Mouse (Mus musculus): ENCODE results near the gene Gm2663.
"Not testable (repeated sequence)": the region's sequence is repeated elsewhere in the genome, so short reads cannot be mapped to it uniquely, and the experiment has no call there.

The Gm2663 gene

DNA sequence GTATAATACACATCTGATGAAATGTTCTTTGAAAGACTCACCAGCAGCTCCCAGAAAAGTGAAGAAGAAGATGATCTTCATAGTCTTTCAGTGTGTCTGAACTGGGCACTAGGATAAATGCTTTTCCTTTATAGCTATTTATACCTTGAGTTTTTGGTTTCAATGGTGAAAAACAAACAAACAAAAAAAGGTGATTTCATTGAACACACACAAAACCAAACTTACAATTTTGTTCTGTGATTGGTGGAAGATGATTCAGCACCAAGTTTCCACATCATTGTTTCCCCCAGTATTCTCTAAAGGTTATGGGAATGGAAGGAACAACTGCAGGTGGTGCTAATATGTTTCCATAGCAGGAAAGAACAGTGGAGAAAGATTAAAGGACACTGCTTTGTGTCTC is at the start of gene Gm2663:
Gene Gm2663, minus strand, starts transcription at position 101 of the 400 bp plus-strand sequence.
- not testable (repeated sequence) for DNase-seq (ENCODE audit: low spot score in 2 of 2)

DNA sequence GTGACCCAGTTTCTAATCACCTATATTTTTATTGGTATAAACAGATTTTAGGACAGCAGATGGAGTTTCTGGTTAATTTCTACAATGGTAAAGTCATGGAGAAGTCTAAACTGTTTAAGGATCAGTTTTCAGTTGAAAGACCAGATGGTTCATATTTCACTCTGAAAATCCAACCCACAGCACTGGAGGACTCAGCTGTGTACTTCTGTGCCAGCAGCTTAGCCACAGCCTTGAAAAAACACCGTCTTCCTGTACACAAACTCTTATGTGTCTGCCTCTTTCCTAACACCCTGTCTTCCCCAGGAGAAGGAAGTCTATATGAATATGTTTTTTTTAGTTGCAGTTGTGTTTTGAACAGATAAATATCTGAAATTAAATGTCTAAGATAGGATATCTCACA is 49.3 kb upstream of the Gm2663 start:
- no peak for DNase-seq (ENCODE audit: low spot score in 2 of 2)

DNA sequence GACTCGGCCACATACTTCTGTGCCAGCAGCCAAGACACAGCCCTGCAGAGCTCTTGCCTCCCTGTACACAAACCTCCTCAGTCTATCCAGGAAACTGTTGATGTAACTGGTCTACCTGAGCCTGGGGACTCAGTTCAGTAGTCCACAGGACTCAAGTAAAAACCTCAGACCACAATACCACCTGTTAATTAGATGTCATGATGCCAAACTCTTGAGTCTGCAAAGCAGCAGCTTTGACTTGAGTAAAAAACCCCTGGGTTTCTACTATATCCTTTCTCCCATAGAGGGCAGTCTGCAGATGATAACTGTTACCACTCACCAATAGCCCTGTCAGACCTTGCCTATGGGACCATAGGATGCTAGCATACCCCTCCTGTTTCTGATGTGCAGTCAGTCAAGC is 48.7 kb upstream of the Gm2663 start:
- no peak for DNase-seq (ENCODE audit: low spot score in 2 of 2)

DNA sequence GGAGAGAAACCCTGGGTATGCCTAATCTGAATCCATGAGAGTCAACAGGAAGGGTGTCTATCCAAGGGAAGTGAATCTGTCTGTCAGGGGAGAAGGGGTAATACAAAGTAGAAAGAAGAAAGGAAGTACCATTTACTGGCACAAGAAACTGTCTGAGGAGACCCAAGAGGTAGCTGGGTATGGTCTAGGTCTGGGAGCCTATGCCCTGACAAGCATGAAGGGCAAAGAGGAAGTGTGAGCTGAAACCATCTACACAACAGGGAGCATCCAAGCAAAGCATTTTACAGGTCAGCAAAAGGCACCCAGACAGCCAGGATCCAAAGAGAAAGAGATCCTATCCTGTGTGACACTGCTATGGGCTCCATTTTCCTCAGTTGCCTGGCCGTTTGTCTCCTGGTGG is 47.9 kb upstream of the Gm2663 start:
- no peak for DNase-seq (ENCODE audit: low spot score in 2 of 2)

DNA sequence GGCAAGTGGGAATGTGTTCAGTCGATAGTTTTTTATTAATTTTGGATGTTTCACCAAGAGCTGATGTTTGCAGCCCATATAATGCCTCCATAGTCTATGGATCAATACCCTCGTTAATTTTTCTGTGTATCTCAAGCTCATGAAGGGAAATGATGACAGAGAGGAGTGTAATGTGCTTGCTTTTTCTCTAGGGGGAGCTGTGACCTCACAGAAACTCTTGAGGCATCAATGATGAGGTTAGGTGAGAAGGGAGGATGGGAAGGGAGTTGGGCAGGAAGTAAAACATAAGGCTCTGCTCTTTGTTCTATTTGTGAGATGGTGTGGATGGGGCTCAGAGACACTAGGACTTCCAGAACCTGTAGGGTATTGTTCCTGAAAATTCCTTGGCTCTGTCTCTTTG is 47.3 kb upstream of the Gm2663 start:
- DNase-seq (ENCODE audit: low spot score in 2 of 2) = no peak

DNA sequence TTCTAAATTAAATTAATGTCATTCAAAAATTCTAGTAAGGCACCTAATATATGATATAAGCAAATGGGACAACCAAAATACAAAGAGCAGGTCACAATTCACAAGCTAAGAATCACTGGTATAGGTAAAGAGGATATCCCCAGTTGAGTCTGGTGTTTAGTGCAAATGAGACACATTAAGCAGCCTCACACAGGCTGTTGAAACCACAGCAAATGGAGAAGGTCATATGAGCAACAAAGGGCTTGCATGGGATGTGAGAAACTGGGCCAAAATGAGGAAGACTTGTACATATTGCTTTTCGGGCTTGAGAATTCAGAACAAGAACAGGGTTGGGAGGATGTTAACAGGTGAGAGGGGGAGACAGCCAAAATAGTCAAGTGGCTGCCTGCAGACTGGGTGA is 45.5 kb upstream of the Gm2663 start:
- no peak for DNase-seq (ENCODE audit: low spot score in 2 of 2)

DNA sequence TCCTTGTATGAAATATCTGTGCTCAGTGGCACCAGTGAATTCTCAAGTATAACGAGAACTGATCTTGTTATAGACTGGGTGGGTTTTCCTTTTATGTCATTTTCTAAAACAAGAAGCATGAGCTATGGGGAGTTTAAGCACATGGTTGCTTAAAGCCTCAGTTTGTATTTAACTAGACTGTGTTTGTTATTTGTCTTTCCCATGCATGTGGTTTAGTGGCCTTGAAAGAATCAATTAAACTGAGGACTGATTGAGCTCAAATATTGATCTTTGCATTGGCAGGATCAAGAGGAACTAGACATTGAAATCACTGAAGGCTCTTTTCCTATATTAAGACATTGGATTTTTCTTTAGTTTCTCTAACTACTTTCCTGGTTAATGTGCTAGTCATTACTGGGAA is 45.0 kb upstream of the Gm2663 start:
- no peak for DNase-seq (ENCODE audit: low spot score in 2 of 2)

DNA sequence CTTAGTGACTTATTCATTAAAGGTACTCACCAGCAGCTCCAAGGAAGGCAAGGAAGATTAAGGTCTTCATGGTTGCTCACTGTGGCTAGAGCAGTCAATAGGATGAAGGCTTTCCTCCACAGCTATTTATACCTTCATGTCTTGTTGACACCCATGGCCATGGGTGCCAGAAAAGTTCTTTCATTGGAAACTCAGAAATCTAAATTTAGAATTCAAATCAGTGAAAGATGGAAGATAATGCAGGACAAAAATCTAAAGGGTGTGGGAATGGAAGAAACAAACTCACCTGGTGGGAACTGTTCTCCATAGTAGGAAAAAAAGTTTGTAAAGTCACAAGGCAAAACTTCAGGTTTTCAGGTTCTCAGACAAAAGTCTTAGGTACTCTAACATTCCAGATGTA is 36.1 kb upstream of the Gm2663 start, which contains the start of gene 2210010C04Rik:
Gene 2210010C04Rik, minus strand, starts transcription at position 101 of the 400 bp plus-strand sequence.
- no peak for DNase-seq (ENCODE audit: low spot score in 2 of 2)

DNA sequence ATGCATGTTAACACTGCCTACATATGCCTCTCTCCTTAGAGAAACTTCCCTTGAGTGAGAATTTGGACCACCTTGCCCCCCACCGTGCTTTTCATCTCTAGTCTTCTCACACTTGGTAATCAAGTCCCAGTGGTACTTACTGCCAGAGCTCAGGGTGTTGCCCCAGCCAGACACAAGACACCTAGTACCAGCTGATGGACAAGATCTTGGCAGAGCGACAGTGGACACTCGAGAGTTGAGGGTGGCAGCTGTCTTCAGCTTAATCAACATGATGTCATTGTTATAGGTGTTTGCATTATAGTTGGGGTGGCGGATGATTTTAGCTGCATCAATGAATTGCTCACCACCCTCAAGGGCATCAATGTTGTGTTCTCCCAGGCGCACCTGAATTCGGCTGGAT is 33.5 kb upstream of the Gm2663 start:
- no peak for DNase-seq (ENCODE audit: low spot score in 2 of 2)

DNA sequence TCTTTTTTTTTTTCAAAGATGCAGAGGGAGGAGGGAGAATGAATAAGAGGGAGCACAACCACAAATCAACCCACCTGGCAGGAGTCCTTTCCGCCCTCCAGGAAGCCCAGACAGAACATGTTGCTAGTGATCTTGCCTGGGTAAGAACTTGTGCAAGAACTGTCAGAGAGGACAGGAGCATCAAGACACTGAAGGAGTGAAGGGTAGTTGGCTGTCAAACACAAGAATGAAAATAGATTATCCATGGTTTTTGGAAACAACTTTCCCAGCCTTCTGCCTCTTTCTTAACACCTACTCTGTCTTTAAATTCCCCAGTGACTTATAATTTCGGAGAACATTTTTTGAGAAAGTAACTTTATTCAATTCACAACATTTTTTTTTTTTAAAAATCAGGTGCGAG is 33.0 kb upstream of the Gm2663 start:
- DNase-seq (ENCODE audit: low spot score in 2 of 2) = no peak

DNA sequence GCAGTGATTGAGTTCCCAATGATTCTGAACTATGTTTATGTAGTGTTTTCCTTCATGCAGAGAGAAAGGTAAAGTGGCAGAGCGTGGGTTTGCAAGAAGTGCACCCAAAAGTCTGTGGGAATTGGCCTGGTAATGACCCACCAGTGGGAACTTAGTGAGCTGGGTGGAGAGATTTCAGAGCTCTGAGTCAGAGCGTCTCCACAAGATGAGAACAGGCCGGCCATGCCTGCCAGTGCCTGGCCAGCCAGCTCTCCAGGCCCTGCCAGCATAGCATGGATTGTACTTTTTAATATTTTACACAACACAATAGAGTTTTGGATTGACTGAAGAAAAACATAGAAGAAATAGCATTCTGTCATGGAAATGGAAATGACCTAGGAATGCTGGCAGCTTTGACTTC is 31.5 kb upstream of the Gm2663 start:
- no peak for DNase-seq (ENCODE audit: low spot score in 2 of 2)

DNA sequence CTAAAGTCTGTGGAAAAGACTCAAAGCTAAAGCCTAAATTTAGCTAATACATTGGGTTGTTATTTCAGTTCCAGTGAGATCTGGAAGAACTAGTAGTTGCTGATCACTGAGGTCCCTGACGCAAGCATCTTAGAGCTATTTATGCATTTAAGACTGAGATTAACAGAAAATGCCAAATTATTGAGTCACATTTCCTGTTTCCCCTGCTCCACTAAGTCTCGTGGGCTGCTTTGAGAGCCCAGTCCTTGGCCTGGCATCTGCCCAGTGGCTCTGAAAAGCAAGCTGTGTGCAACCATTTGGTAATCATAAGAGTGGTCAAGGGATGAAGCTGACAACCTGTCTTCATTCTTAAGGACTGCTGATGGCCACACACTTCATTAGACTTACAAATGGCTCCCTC is 27.8 kb upstream of the Gm2663 start:
- DNase-seq (ENCODE audit: low spot score in 2 of 2) = no peak

DNA sequence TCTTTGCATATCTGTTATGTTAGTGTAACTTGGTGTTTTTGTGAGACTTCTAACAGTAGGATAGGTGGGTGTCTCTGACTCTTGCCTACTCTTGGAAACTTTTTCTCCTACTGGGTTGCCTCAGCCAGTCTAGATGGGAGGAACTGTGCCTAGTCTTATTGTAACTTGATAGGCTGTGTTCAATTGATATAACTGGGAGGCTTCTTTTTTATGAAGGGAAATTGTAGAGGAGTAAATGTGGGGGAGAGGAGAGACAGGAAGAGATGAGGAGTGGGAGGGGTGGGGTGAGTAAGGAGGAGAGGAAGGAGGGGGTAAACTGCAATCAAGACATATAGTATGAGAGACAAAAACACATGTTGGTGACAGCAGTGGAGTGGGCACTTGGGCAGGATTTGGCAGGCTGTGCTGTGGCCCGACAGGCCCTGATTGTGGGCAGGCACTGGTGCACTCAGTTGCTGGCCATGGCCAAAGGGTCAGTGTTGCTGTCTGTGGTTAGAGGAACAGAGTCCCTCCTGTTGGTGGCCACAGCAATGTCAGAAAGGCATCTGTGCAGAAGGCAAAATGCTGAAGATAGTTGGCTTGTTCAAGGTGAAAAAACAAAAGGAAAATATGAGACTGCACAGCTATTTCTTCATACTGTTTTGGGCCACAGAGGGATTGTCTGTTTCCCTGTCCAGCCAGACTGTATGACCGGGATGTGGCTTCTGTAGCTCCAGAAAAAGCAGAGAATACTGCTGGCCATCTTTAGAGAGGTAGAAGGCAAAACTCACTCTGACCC is 26.8 kb upstream of the Gm2663 start:
- no peak for DNase-seq (ENCODE audit: low spot score in 2 of 2)

DNA sequence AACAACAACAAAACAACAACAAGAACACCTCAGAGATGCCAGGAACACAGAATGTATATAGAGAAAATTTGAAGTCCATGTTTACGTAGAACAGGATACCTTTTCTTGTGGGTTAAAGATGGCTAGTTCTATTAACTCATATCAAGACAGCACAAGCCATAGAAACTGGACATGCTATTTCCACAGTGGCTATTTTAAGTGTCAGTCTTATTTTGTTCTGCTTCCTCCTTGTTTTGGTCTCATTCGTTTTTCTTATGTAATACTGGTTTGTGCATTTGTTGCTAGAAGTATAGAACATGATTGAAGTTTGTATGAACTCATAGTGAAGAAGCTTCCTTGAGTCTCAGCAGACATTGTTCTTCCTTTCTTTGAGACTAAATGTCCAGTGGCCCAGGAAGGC is 19.9 kb upstream of the Gm2663 start:
- DNase-seq (ENCODE audit: low spot score in 2 of 2) = no peak

DNA sequence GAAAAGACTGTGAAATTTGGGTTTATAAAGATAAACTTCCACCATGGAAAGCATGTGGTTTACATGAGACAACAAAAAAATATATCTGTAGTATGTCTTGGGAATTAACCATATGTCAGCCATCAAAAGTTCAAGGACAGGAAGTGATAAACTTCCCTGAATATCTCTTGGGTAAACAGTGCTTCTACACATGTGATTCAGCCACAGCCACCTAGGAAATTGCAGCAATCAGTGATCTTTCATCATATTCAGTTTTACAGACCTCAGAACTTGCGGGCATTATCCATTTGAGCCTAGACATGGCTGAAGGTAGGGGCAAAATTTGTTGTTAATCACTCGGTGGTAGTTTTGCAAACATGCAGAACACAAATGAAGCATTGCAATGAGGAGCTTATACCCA is 19.4 kb upstream of the Gm2663 start:
- no peak for DNase-seq (ENCODE audit: low spot score in 2 of 2)

DNA sequence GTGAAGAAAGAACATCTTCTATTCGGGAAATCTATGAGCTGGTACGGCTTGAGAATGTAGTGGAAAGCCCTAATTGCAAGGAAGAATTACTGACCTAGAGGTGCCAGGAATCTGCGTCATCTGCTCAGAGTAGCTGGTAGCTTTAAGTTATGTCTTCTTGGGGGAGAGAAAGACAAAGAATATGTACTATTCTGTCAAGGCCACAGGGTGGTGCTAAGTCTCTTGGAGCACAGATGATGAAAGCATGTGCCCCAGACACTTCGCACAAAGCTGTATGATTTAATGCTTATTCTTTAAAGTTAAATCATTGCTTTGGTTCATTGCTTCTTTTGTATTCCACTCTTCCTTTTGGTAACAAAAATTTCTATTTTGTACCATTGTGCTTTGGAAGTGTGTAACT is 15.8 kb upstream of the Gm2663 start:
- DNase-seq (ENCODE audit: low spot score in 2 of 2) = no peak

DNA sequence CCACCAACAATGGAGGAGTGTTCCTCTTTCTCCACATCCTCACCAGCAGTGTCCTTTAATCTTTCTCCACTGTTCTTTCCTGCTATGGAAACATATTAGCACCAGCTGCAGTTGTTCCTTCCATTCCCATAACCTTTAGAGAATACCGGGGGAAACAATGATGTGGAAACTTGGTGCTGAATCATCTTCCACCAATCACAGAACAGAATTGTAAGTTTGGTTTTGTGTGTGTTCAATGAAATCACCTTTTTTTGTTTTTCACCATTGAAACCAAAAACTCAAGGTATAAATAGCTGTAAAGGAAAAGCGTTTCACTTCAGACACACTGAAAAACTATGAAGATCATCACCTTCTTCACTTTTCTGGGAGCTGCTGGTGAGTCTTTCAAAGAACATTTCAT is 34.8 kb downstream of the Gm2663 start, which contains the start of gene 1810009J06Rik:
Gene 1810009J06Rik, plus strand, starts transcription at position 301 of the 400 bp plus-strand sequence.
- DNase-seq (ENCODE audit: low spot score in 2 of 2) = not testable (repeated sequence)

DNA sequence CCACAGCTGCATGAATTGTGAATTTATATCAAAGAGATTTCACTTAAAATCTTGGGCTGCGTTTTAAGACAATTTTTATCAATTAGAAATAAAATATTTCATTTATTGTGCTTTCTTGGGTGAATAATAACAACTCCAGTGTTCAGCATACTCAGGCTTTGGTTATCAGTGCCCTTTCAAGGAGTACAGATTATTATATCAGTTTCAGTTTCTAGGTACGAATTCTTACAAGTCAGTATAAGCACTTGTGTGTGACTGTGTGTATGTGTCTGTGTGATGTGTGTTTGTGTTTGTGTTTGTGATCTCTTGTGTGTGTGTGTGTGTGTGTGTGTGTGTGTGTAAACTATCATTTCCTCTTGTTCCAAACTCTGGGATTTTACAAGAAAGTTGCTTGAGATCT is 45.6 kb downstream of the Gm2663 start:
- DNase-seq (ENCODE audit: low spot score in 2 of 2) = no peak

DNA sequence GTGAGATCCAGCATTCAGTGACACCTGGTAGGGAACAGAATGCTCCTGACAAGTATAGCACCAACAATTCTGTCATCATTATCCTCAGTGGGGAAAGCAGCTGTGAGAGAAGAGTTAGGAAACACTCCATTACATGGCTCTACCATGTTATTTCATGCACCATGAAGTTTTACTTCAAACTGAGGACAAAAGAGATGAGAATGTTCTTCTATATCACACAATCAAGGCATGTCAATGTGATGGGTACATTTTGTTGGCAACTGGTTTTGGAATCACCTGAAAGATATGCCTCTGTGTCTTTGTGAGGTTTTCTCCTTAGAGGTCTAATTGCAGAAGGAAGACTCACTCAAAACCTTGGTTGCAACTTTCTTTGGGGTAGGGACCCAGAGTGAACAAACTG is 47.5 kb downstream of the Gm2663 start, which contains the start of gene Gm4744:
Gene Gm4744, minus strand, starts transcription at position 101 of the 400 bp plus-strand sequence.
- DNase-seq (ENCODE audit: low spot score in 2 of 2) = no peak
